Mouse (Mus musculus) midbrain, embryonic 13.5 days (tissue): ENCODE measurements around the gene Msh5. TPM values are rescaled to one million over a fixed set of nuclear protein-coding genes. Genes with fewer than 3 reads are reported as not detected.

Experiments
- ATAC-seq: fragments of 200-750 bp; cut with Nextera tagmentation; 2 replicates; pipeline ENCODE4 v1.8.0; 2017; ENCODE audit warnings: mild to moderate bottlenecking, moderate TSS enrichment, moderate library complexity
- H3K27ac ChIP-seq: fragments of 300-500 bp; sonication (generic); 2 replicates; pipeline ENCODE4 v1.5.1; 2015; ENCODE audit warnings: inconsistent platforms, mild to moderate bottlenecking, moderate library complexity
- H3K27me3 ChIP-seq: fragments of 300-500 bp; sonication (generic); 2 replicates; pipeline ENCODE4 v1.6.1; 2015; ENCODE audit warnings: mild to moderate bottlenecking, inconsistent platforms
- H3K36me3 ChIP-seq: fragments of 300-500 bp; sonication (generic); 2 replicates; pipeline ENCODE4 v1.6.1; 2015; ENCODE audit warnings: mild to moderate bottlenecking, inconsistent platforms
- H3K4me1 ChIP-seq: fragments of 300-500 bp; sonication (generic); replicated peaks from 2 replicates; pipeline ENCODE4 v1.6.1; 2015; ENCODE audit warnings: inconsistent platforms
- H3K4me2 ChIP-seq: fragments of 300-500 bp; sonication (generic); replicated peaks from 2 replicates; pipeline ENCODE4 v1.6.1; 2015; ENCODE audit warnings: moderate library complexity, mild to moderate bottlenecking, inconsistent platforms
- H3K4me3 ChIP-seq: fragments of 300-500 bp; sonication (generic); replicated peaks from 2 replicates; pipeline ENCODE4 v1.5.1; 2015; ENCODE audit warnings: mild to moderate bottlenecking, inconsistent platforms
- H3K9ac ChIP-seq: fragments of 300-500 bp; sonication (generic); replicated peaks from 2 replicates; pipeline ENCODE4 v1.6.1; 2015; ENCODE audit warnings: mild to moderate bottlenecking, inconsistent platforms
- H3K9me3 ChIP-seq: fragments of 300-500 bp; sonication (generic); 2 replicates; pipeline ENCODE4 v1.6.1; 2016; ENCODE audit warnings: mild to moderate bottlenecking, inconsistent platforms
- WGBS: fragments of 180-500 bp; shearing (Covaris S2); methylation state at CpG from one replicate; pipeline ENCODE4 v1.1.7; 2015; 5-methylcytosine and 5-hydroxymethylcytosine counted together
- polyA plus RNA-seq: library from polyadenylated mRNA; unstranded; fragments of >200 nt; fragmentation: Nextera tagmentation; extraction: Ambion mirVana; gene quantifications from 2 replicates; pipeline ENCODE4 v1.2.1, GENCODE M21; 2015

The Msh5 gene
- 3.3 and 3.7 TPM in 2 replicates for polyA plus RNA-seq

DNA sequence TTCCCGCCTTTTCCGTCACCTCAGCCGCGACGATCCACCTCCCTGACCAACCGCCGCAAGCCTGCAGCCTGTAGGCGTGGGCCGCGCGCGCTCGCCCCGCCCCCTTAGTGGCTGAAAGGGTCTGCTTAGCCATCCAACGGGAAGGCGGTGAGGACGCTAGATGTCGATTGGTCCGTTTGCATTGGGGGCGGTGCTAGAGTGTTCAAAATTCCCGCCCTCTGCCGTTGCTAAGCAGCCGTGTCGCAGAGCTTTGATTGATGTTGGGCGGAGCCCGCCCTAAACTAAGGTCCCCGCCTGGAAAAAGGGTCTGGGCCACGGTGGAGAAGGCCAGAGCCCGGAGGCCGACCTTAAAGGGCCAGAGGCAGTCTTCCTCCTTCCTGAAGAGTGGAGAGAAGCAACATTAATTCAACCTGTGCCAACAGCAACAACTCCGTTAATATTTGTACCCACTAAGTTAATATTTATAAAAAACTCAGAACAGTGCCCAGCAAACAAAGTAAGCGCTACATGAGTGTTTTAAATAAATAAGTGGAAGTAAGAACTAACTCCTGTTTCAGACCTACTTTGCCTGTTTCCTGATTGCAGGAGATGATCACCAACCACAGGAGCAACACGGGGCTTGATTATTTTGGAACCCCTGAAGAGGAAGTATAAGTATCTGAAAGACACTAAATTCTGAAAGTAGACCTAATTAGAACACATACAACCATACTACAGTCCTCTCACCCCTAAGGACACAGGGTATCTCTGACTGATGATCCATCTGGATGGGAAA lies at the start of gene Msh5:
Gene Msh5, minus strand, starts transcription at position 65 of the 775 bp plus-strand sequence.
- 3% methylated on average over 33 of the region's 33 CpGs for WGBS
- Histone ChIP-seq H3K4me2 (peak within 1 kb of the TSS; percentile 95), H3K4me1 (peaks cover 55% of the 10 kb centered on the region)

GRCm38 (mm10) chr17:35094475-35095365 lies 48.2 kb upstream of the Msh5 start:
- H3K4me1 ChIP-seq: peaks cover 13% of the 10 kb centered on the region
- no peaks in the 10 kb centered on the region for H3K27me3 ChIP-seq
- WGBS: 93% methylated on average over 15 of the region's 15 CpGs
- no peak for ATAC-seq
- no peak overlapping the region for H3K4me3 ChIP-seq
- no peak overlapping the region for H3K27ac ChIP-seq
- H3K9me3 ChIP-seq: no peaks in the 10 kb centered on the region
- H3K9ac ChIP-seq: no peak overlapping the region
- H3K4me2 ChIP-seq: no peak overlapping the region
- peaks cover 84% of the 10 kb centered on the region for H3K36me3 ChIP-seq

More for the DNA sequence above, at the start of gene Msh5:
- H3K9ac ChIP-seq: peak within 1 kb of the TSS; percentile 75
- peak within 1 kb of the TSS; percentile 50 for H3K4me3 ChIP-seq
- no peaks in the 10 kb centered on the region for H3K36me3 ChIP-seq
- H3K27me3 ChIP-seq: no peaks in the 10 kb centered on the region
- no peaks in the 10 kb centered on the region for H3K9me3 ChIP-seq
- H3K27ac ChIP-seq: 0 out of 2 replicates have a peak within 1 kb of the TSS, but pooled peaks have one; percentile 31
- ATAC-seq: peak; percentile 98

GRCm38 (mm10) chr17:35092403-35093198 lies 46.1 kb upstream of the Msh5 start:
- WGBS: 93% methylated on average over 14 of the region's 14 CpGs
- H3K36me3 ChIP-seq: peaks cover 63% of the 10 kb centered on the region
- ATAC-seq: no peak

GRCm38 (mm10) chr17:35090166-35090932 lies 43.8 kb upstream of the Msh5 start:
- peak overlapping the region; percentile 98 for H3K27ac ChIP-seq
- peaks cover 41% of the 10 kb centered on the region for H3K36me3 ChIP-seq
- peak overlapping the region; percentile 58 for H3K4me3 ChIP-seq
- H3K9ac ChIP-seq: peak overlapping the region; percentile 85
- H3K4me2 ChIP-seq: peak overlapping the region; percentile 68
- peaks cover 14% of the 10 kb centered on the region for H3K4me1 ChIP-seq
- H3K27me3 ChIP-seq: peaks cover 3% of the 10 kb centered on the region; the same call in 1 of the 2 replicates
- no peaks in the 10 kb centered on the region for H3K9me3 ChIP-seq
- WGBS: 76% methylated on average over 8 of the region's 8 CpGs
- ATAC-seq: no peak

More at GRCm38 (mm10) chr17:35092403-35093198, 46.1 kb upstream of the Msh5 start:
- Histone ChIP-seq H3K27ac (no peak overlapping the region), H3K27me3 (no peaks in the 10 kb centered on the region), H3K4me3 (no peak overlapping the region), H3K9me3 (no peaks in the 10 kb centered on the region), H3K4me2 (no peak overlapping the region), H3K9ac (no peak overlapping the region; the same call in 1 of the 2 replicates), H3K4me1 (peaks cover 14% of the 10 kb centered on the region)

- ATAC-seq: peak; percentile 99
- Histone ChIP-seq H3K4me1 (peaks cover 14% of the 10 kb centered on the region), H3K27ac (peak within 1 kb of the TSS; percentile 98), H3K27me3 (peaks cover 3% of the 10 kb centered on the region; the same call in 1 of the 2 replicates), H3K9ac (peak within 1 kb of the TSS; percentile 85), H3K9me3 (no peaks in the 10 kb centered on the region), H3K4me3 (peak within 1 kb of the TSS; percentile 58), H3K36me3 (peaks cover 30% of the 10 kb centered on the region), H3K4me2 (peak within 1 kb of the TSS; percentile 68)
- WGBS: 3% methylated on average over 65 of the region's 67 CpGs
Measured at GRCm38 (mm10) chr17:35088825-35089644, 42.5 kb upstream of the Msh5 start, which contains the start of gene Abhd16a. Gene Abhd16a (plus strand): TSS chr17:35089263.

- H3K9ac ChIP-seq: no peak overlapping the region
- H3K4me2 ChIP-seq: no peak overlapping the region; the same call in 1 of the 2 replicates
- no peak overlapping the region for H3K4me3 ChIP-seq
- peaks cover 14% of the 10 kb centered on the region for H3K4me1 ChIP-seq
- peaks cover 3% of the 10 kb centered on the region; the same call in 1 of the 2 replicates for H3K27me3 ChIP-seq
- H3K36me3 ChIP-seq: peaks cover 21% of the 10 kb centered on the region
- ATAC-seq: no peak
- no peaks in the 10 kb centered on the region for H3K9me3 ChIP-seq
- 56% methylated on average over 2 of the region's 2 CpGs for WGBS
- no peak overlapping the region for H3K27ac ChIP-seq
Measured at GRCm38 (mm10) chr17:35088151-35088550, 41.6 kb upstream of the Msh5 start.

GRCm38 (mm10) chr17:35085208-35085865 lies 38.8 kb upstream of the Msh5 start, which contains the start of gene Ly6g6f:
Gene Ly6g6f (minus strand): TSS chr17:35085610.
- H3K27me3 ChIP-seq: peaks cover 3% of the 10 kb centered on the region; the same call in 1 of the 2 replicates
- ATAC-seq: no peak
- 83% methylated on average over 7 of the region's 7 CpGs for WGBS
- H3K4me2 ChIP-seq: no peak within 1 kb of the TSS
- H3K9ac ChIP-seq: no peak within 1 kb of the TSS
- no peaks in the 10 kb centered on the region for H3K9me3 ChIP-seq
- H3K4me1 ChIP-seq: peaks cover 8% of the 10 kb centered on the region
- no peaks in the 10 kb centered on the region for H3K36me3 ChIP-seq
- H3K4me3 ChIP-seq: no peak within 1 kb of the TSS
- H3K27ac ChIP-seq: no peak within 1 kb of the TSS

GRCm38 (mm10) chr17:35083929-35084497 lies 37.5 kb upstream of the Msh5 start:
- H3K27ac ChIP-seq: no peak overlapping the region
- no peak overlapping the region for H3K9ac ChIP-seq
- no peaks in the 10 kb centered on the region for H3K9me3 ChIP-seq
- no peak for ATAC-seq
- H3K27me3 ChIP-seq: peaks cover 3% of the 10 kb centered on the region; the same call in 1 of the 2 replicates
- H3K36me3 ChIP-seq: no peaks in the 10 kb centered on the region
- H3K4me1 ChIP-seq: no peaks in the 10 kb centered on the region
- WGBS: 88% methylated on average over 3 of the region's 3 CpGs
- no peak overlapping the region for H3K4me2 ChIP-seq
- no peak overlapping the region for H3K4me3 ChIP-seq

GRCm38 (mm10) chr17:35082841-35083576 lies 36.5 kb upstream of the Msh5 start:
- Histone ChIP-seq H3K4me1 (peaks cover 3% of the 10 kb centered on the region), H3K9me3 (no peaks in the 10 kb centered on the region), H3K4me3 (no peak overlapping the region), H3K27ac (no peak overlapping the region), H3K27me3 (peaks cover 3% of the 10 kb centered on the region; the same call in 1 of the 2 replicates), H3K4me2 (no peak overlapping the region), H3K36me3 (no peaks in the 10 kb centered on the region), H3K9ac (no peak overlapping the region)
- ATAC-seq: no peak
- 84% methylated on average over 16 of the region's 16 CpGs for WGBS
